Mouse (Mus musculus): ENCODE results near the gene Tmem94.
A peak's percentile ranks its signal among the peaks of the same experiment; 100 is the strongest.
"Not testable (repeated sequence)": the region's sequence is repeated elsewhere in the genome, so short reads cannot be mapped to it uniquely, and the experiment has no call there.

Gene Tmem94

DNA sequence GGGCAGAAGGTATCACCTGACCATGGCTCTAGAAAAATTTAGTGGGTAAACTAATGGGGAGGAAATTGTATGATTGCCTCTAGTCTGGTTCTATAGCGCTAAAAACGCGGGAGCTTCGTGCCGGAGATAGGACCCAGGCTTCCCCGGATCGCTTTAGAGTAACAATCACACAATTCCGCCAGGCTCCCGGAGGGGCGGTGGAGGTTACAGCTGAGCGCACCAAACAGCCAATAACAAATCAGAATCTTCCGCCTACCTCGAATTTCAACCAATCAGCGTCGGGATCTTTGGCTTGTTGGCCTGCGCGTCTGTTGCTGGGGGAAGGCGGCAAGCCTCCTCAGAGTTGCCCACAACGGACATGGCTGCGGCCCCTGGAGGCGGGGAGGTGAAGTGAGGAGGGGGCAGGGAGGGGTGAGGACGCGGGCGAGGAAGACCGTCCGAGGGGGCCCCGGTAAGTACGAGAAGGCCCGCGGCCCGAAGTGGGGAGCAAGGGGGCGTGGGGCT is at the start of gene Tmem94:
TSS of gene Tmem94 (plus strand) at position 331 of the 504 bp plus-strand sequence.
- DNase-seq: peak; percentile 95

- DNase-seq: peak; percentile 38
These were observed 48.6 kb upstream of the Tmem94 start for GRCm38 (mm10) chr11:115716410-115717338.

GRCm38 (mm10) chr11:115717660-115718390 is 47.4 kb upstream of the Tmem94 start:
- no peak for DNase-seq

DNA sequence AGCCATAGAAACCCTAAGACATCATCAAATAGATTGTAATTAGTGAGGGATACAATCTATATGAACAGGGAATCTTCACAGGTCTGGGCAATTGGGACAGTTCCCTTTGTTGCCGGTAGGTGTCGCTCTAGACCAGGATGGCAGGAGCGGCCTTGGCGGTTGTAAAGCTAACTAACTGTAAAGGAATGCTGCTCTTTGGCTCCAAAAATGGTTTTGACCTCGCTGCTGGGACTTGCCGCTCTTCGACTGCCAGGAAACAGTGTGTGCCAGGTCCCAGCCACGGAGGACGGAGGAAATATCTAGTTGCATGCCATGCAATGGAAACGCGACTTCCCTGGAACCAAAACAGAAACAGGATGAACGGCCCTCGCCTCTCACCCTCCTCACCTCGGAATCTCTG is 42.6 kb upstream of the Tmem94 start:
- peak; percentile 90 for DNase-seq

GRCm38 (mm10) chr11:115723231-115723630 is 42.0 kb upstream of the Tmem94 start:
- DNase-seq: peak; percentile 38

- peak; percentile 72 for DNase-seq
These were observed 31.1 kb upstream of the Tmem94 start for GRCm38 (mm10) chr11:115734041-115734686.

GRCm38 (mm10) chr11:115737608-115738208 is 27.5 kb upstream of the Tmem94 start:
- no peak for DNase-seq

GRCm38 (mm10) chr11:115738275-115738885 is 26.9 kb upstream of the Tmem94 start:
- no peak for DNase-seq

DNA sequence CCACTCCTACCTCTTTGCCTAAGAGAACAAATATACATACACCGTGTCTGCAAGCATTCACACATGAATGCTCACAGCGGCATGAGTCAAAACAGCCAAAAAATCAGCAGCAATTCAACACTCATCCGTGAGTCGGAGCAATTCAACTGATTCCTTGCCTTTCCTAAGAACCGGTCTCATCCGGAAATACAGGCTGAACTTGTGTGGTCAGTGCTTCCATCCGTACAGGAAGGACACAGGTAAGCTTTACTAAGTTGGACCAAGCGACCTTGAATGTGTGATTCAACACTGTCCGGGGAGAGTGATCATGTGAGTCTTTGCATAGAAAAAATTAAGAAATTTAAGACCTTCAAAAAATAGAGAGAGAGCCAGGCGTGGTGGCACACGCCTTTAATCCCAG is 24.2 kb upstream of the Tmem94 start:
- DNase-seq: peak; percentile 64

- no peak for DNase-seq
These were observed 22.3 kb upstream of the Tmem94 start for GRCm38 (mm10) chr11:115742926-115743325.

DNA sequence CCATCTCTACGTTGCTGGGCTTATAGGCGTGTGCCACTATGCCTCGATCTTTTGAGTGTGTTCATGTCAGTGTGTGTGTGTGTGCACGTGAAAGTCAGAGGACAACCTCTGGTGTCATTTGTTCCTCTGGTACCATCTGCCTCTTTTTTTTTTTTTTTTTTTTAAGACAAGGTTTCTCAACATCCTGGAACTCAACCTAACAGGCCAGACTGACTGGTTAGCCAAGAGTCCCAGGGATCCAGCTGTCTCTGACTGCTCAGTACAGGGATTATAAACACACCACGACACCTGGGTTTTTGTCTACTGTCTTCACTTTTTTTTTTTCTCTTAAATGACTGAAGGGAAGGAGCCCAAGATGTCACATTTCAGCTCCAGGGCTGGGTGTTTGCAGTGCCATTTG is 20.8 kb upstream of the Tmem94 start:
- DNase-seq: no peak

DNA sequence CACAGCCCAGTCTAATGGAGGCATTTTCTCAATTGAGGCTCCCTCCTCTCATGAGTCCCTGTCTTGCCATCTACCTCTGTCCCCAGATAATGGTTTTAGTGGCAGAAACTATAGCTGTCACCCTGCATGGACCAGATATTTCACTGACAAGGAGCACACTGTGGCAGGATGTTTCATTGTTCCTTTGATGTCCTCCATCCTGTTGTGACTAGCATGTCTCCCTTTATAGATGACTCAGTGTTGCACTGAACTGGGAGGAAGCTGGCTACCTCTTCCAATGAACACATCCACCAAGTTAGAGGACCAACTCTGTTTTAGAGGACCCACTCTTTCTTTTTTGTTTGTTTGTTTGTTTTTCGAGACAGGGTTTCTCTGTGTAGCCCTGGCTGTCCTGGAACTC is 19.1 kb upstream of the Tmem94 start:
- no peak for DNase-seq

DNA sequence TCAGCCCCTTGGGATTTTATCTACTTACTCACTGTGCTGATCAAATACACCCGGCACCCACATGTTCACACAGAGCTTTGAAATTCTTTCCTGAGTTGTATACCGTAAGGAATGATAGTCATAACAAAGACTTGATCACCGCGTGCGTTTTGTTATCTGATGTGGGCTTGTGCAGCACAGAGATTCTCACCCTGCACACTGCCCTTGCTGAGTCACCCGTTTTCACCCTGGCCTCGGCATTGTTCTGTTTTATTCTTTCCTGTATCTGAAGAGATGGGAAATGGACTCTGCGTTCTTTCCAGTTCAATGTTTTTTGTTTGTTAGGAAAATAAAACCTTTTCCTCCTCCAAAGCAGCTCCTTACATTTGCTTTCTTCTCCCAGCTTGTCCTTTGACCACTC is 18.5 kb upstream of the Tmem94 start:
- DNase-seq: no peak

DNA sequence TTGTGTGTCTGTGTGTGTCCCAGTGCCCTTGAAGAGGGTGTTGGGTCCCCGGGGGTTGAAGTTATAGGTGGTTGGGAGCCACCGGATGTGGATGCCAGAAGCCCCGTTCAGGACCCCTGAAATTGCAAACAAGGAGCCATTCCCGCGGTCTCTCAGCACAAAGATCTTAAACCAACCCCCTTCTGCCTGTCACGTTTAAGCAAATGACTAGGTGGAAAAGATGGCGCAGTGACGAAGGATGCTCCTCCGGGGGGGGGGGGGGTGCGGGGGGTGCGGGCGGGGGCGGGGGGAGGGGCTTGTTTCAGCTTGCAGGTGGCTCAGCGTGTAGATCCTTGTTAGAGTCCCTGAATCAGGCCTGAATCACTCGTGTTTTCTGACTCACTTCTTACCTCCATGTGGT is 17.9 kb upstream of the Tmem94 start:
- DNase-seq: no peak

- DNase-seq: no peak
These were observed 15.4 kb upstream of the Tmem94 start for GRCm38 (mm10) chr11:115749834-115750233.

GRCm38 (mm10) chr11:115751725-115752124 is 13.5 kb upstream of the Tmem94 start:
- DNase-seq: no peak

- DNase-seq: peak; percentile 64
These were observed 12.6 kb upstream of the Tmem94 start for GRCm38 (mm10) chr11:115752653-115753052.

GRCm38 (mm10) chr11:115753485-115753884 is 11.7 kb upstream of the Tmem94 start:
- DNase-seq: no peak

- DNase-seq: not testable (repeated sequence)
These were observed 3.1 kb upstream of the Tmem94 start for GRCm38 (mm10) chr11:115762176-115762575.

- no peak for DNase-seq
These were observed 535 bp upstream of the Tmem94 start for GRCm38 (mm10) chr11:115764698-115765097.

DNA sequence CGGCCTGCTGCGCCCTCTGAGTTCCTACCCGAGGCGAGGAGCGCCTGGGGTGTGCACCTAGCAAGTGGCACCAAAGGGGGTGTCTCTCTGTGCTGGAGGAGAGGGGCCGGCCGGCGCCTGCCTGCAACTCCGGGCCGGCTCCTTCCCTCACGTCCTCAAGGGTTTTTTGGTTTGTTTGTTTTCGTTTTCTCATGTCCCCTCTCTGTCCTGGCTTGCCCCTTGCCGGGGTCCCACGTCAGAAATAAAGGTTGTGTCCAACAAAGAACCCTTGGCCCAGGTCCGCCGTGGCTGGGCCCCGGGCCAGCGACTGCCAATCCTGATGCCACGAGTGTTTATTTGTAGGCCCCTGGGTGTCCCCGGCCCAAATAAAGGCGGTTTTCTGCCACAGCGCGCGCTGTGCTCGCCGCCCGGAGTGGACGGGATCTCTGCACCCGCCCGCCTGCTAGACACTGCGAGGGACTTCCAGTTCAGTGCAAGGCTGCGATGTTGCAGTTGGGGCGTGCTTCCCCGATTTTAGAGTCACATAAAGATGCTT is 441 bp downstream of the Tmem94 start:
- DNase-seq: no peak

DNA sequence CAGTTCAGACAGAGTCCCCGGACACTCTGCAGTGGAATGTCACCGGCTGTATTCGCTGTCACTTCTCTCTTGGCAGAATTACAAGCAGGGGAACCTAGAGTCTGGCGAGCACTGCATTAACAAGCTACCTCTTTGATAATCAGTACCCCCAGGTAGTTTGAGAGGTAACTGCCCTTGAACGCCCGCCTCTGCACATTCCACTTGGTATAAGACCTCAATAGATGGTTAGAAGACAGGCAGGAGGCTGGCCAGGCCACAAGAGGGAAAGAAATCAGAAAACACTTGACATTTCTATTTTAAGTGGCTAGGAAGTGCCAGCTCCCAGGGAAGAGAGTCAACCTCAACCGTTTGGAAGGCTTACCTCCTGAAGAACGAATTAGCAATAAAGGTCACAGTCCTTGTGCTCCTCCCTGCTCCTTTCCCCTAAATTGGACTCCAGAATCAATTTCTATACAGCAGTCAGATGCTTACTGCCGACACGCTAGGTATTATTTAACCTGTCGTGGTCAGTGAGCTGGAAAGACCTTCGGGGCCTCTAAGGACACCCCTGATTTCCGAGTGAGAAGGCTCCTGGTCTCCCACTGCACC is 1.2 kb downstream of the Tmem94 start:
- DNase-seq: peak; percentile 73

All from kidney, adult 11 months (tissue).